Comparison of ENCODE assay signal across 24 mouse cellular contexts in genomic region chr1:179584220-179584619, GRCm38 (mm10). TPM values are rescaled to one million over a fixed set of nuclear protein-coding genes. Genes with fewer than 3 reads are reported as not detected.
A peak's percentile ranks its signal among the peaks of the same experiment; 100 is the strongest.
DNase-seq lines count a peak whose midpoint lies in the region; ATAC-seq and TF ChIP-seq lines count a peak whose summit lies in the region.
"Had no signal": no experiment of that assay in that cellular context is flagged by ENCODE, and none has a peak within 500 bp of the region (broad histone marks: within the 10 kb centered on the region; RNA-seq: fewer than 3 reads in every experiment).

No protein-coding gene starts in this region.

- no peak for TF ChIP-seq EP300 in heart, adult 2 months (IDR thresholded peaks at IDR 0.05; ENCODE audit: insufficient read depth, low read depth, low read length)
- TF ChIP-seq EP300 in MEL (IDR thresholded peaks at IDR 0.05; ENCODE audit: low read depth in 1 of 2, low read length in 2 of 2), result peak; percentile 66 to 85

- no peaks in the 10 kb centered on the region for H3K27me3 ChIP-seq in heart, adult 2 months (ENCODE audit: control insufficient read depth, insufficient read depth, low read length)
- no peaks in the 10 kb centered on the region for H3K27me3 ChIP-seq in heart, embryonic 15.5 days
- no peaks in the 10 kb centered on the region for H3K27me3 ChIP-seq in MEL (ENCODE audit: control insufficient read depth in 1 of 2, insufficient read depth in 2 of 2, low read length in 2 of 2)
- H3K27me3 ChIP-seq: embryonic facial prominence, embryonic 13.5 days; embryonic facial prominence, embryonic 15.5 days; forebrain, embryonic 12.5 days; Patski had no signal

- H3K27ac ChIP-seq in heart, adult 2 months, result peak overlapping the region; percentile 49
- H3K27ac ChIP-seq in heart, embryonic 15.5 days, result peak overlapping the region; percentile 52; the same call in 1 of the 2 replicates
- 0 out of 2 replicates have a peak overlapping the region, but pooled peaks have one; percentile 8 for H3K27ac ChIP-seq in MEL (ENCODE audit: control insufficient read depth, low read depth, low read length)
- H3K27ac ChIP-seq in brown adipose tissue, adult 24 weeks (replicated peaks; ENCODE audit: low read depth, low read length), result peak overlapping the region; percentile 32; the same call in 1 of the 2 replicates
- H3K27ac ChIP-seq: embryonic facial prominence, embryonic 13.5 days; embryonic facial prominence, embryonic 15.5 days; forebrain, embryonic 10.5 days; forebrain, embryonic 12.5 days had no signal

- no peak for TF ChIP-seq CTCF in heart, adult 2 months (IDR thresholded peaks at IDR 0.05)
- no peak for TF ChIP-seq CTCF in MEL (IDR thresholded peaks at IDR 0.05 in 2 of 3, conservative IDR thresholded peaks at IDR 0.05 in 1 of 3; ENCODE audit: control insufficient read depth in 1 of 3, insufficient read depth in 1 of 3, low read depth in 2 of 3, low read length in 3 of 3, poor library complexity in 1 of 3, severe bottlenecking in 1 of 3)

- intact Hi-C loops in heart, adult 2 months (cut with DNase I), result no loop called here
- intact Hi-C loops in heart, postnatal 36 days (cut with DNase I), result loop anchor here (5.0 kb wide), 1 partner anchor 1563 kb away; no protein-coding TSS in a partner anchor

- DNase-seq in heart, adult 2 months, result no peak
- no peak for DNase-seq in heart, postnatal 36 days
- DNase-seq in heart, adult 18-20 months, result no peak
- DNase-seq in MEL (ENCODE audit: low read depth, low spot score), result peak; percentile 38
- DNase-seq in T-cell, adult 2 months (ENCODE audit: low spot score), result no peak
- DNase-seq: adrenal gland, adult 2 months; adrenal gland, postnatal 10 days; adrenal gland, postnatal 25 days; cerebellum, adult 18-20 months; cerebellum, adult 8-10 months; cerebellum, adult 9-11 months; cerebellum, postnatal 14 days; cerebellum, postnatal 36 days; embryo, embryonic 11 days had no signal

- H3K9me3 ChIP-seq in heart, embryonic 15.5 days (replicated peaks), result no peaks in the 10 kb centered on the region
- no peaks in the 10 kb centered on the region for H3K9me3 ChIP-seq in MEL (replicated peaks; ENCODE audit: insufficient read depth, low read length)
- H3K9me3 ChIP-seq: embryonic facial prominence, embryonic 13.5 days; embryonic facial prominence, embryonic 15.5 days; forebrain, embryonic 10.5 days; forebrain, embryonic 12.5 days had no signal

- 79% methylated on average over 4 of the region's 4 CpGs for WGBS in heart, adult 2 months
- WGBS in heart, embryonic 15.5 days, result 86% methylated on average over 4 of the region's 4 CpGs

- H3K36me3 ChIP-seq in heart, adult 2 months (ENCODE audit: control insufficient read depth, insufficient read depth, low read length), result peaks cover 39% of the 10 kb centered on the region
- no peaks in the 10 kb centered on the region; the same call in 1 of the 2 replicates for H3K36me3 ChIP-seq in heart, embryonic 15.5 days
- H3K36me3 ChIP-seq in MEL (ENCODE audit: control insufficient read depth in 1 of 2, insufficient read depth in 2 of 2, low read length in 2 of 2), result peaks cover 0 to 49% of the 10 kb centered on the region in 2 experiments; a peak in 2 of 4 replicates

- H3K4me1 ChIP-seq in heart, adult 2 months (ENCODE audit: control insufficient read depth, insufficient read depth, low read length), result peaks cover 21% of the 10 kb centered on the region
- H3K4me1 ChIP-seq in heart, embryonic 15.5 days (replicated peaks), result peaks cover 56% of the 10 kb centered on the region
- H3K4me1 ChIP-seq in MEL (ENCODE audit: control insufficient read depth in 1 of 2, insufficient read depth in 2 of 2, low read length in 2 of 2), result peaks cover 35 to 46% of the 10 kb centered on the region in 2 experiments
- H3K4me1 ChIP-seq in brown adipose tissue, adult 24 weeks (ENCODE audit: control insufficient read depth, insufficient read depth, insufficient read length, low read length), result peaks cover 61% of the 10 kb centered on the region

- no peak overlapping the region for H3K4me2 ChIP-seq in heart, embryonic 15.5 days
- H3K4me2 ChIP-seq: embryonic facial prominence, embryonic 13.5 days; embryonic facial prominence, embryonic 15.5 days; forebrain, embryonic 12.5 days had no signal

- no peak overlapping the region for H3K4me3 ChIP-seq in heart, adult 2 months
- H3K4me3 ChIP-seq in heart, embryonic 15.5 days, result no peak overlapping the region
- H3K4me3 ChIP-seq in MEL (ENCODE audit: control insufficient read depth in 1 of 2, insufficient read depth in 1 of 2, low read depth in 2 of 2, low read length in 2 of 2), result no peak overlapping the region
- no peak overlapping the region for H3K4me3 ChIP-seq in brown adipose tissue, adult 24 weeks (ENCODE audit: insufficient read depth, low read depth, low read length)
- H3K4me3 ChIP-seq: embryonic facial prominence, embryonic 13.5 days; embryonic facial prominence, embryonic 15.5 days; erythroblast, embryonic 14.5 days; forebrain, embryonic 10.5 days; forebrain, embryonic 12.5 days had no signal

- H3K9ac ChIP-seq in heart, adult 2 months (ENCODE audit: low read depth, low read length), result no peak overlapping the region
- H3K9ac ChIP-seq in heart, embryonic 15.5 days, result no peak overlapping the region
- H3K9ac ChIP-seq in MEL (ENCODE audit: control insufficient read depth, low read depth, low read length, poor library complexity, severe bottlenecking), result no peak overlapping the region
- H3K9ac ChIP-seq: embryonic facial prominence, embryonic 13.5 days; embryonic facial prominence, embryonic 15.5 days; forebrain, embryonic 12.5 days had no signal

- no peaks in the 10 kb centered on the region; the same call in 1 of the 2 replicates for H3K79me2 ChIP-seq in heart, adult 2 months (replicated peaks; ENCODE audit: control insufficient read depth, insufficient read depth, low read length)
- H3K79me2 ChIP-seq in MEL (ENCODE audit: control insufficient read depth, insufficient read depth, low read length, poor library complexity), result no peaks in the 10 kb centered on the region

- ATAC-seq in heart, embryonic 15.5 days (replicated peaks; ENCODE audit: insufficient number of reproducible peaks, insufficient read depth, low FRiP score, low read depth), result no peak
- ATAC-seq: forebrain, embryonic 14.5 days; forebrain, embryonic 16.5 days; Patski had no signal

- TF ChIP-seq RAD21 in MEL (IDR thresholded peaks at IDR 0.05; ENCODE audit: low read depth, low read length), result no peak

- no peak for TF ChIP-seq POLR2A in heart, adult 2 months (IDR thresholded peaks at IDR 0.05; ENCODE audit: insufficient read depth, low read depth, low read length)
- TF ChIP-seq POLR2A in MEL (IDR thresholded peaks at IDR 0.05; ENCODE audit: control insufficient read depth in 1 of 2, insufficient read depth in 1 of 2, low read depth in 1 of 2, low read length in 2 of 2, poor library complexity in 1 of 2), result no peak

TF ChIP-seq in MEL, 35 proteins besides CTCF, POLR2A, EP300 and RAD21:
- TF ChIP-seq MYC (IDR thresholded peaks at IDR 0.05; ENCODE audit: low read depth, low read length), result 0 out of 2 replicates have a peak, but pooled peaks have one; percentile 27
- no peak for TF ChIP-seq ZNF384 (IDR thresholded peaks at IDR 0.05; ENCODE audit: low read depth, low read length)
- TF ChIP-seq USF2 (IDR thresholded peaks at IDR 0.05; ENCODE audit: borderline replicate concordance in 1 of 2, insufficient read depth in 1 of 2, low read depth in 1 of 2, low read length in 2 of 2), result no peak
- TF ChIP-seq MAFK (IDR thresholded peaks at IDR 0.05; ENCODE audit: borderline replicate concordance, low read depth, low read length), result 0 out of 2 replicates have a peak, but pooled peaks have one; percentile 50
- TF ChIP-seq ZMIZ1 (IDR thresholded peaks at IDR 0.05; ENCODE audit: low read depth, low read length), result no peak
- no peak for TF ChIP-seq MEF2A (IDR thresholded peaks at IDR 0.05; ENCODE audit: extremely low read depth, insufficient replicate concordance, low read depth, low read length, poor library complexity, severe bottlenecking)
- no peak for TF ChIP-seq HCFC1 (IDR thresholded peaks at IDR 0.05; ENCODE audit: low read depth, low read length)
- TF ChIP-seq E2F4 (IDR thresholded peaks at IDR 0.05; ENCODE audit: borderline replicate concordance, low read depth, low read length), result no peak
- no peak for TF ChIP-seq CHD2 (IDR thresholded peaks at IDR 0.05; ENCODE audit: low read length)
- no peak for TF ChIP-seq MYB (IDR thresholded peaks at IDR 0.05; ENCODE audit: low read depth, low read length)
- TF ChIP-seq SIN3A (IDR thresholded peaks at IDR 0.05; ENCODE audit: low read length), result no peak
- peak; percentile 59; the same call in 1 of the 2 replicates for TF ChIP-seq RCOR1 (IDR thresholded peaks at IDR 0.05; ENCODE audit: low read depth, low read length)
- TF ChIP-seq GATA1 (IDR thresholded peaks at IDR 0.05; ENCODE audit: low read depth, low read length), result peak; percentile 73
- TF ChIP-seq BHLHE40 (IDR thresholded peaks at IDR 0.05; ENCODE audit: borderline replicate concordance, low read depth, low read length), result no peak
- TF ChIP-seq USF1 (IDR thresholded peaks at IDR 0.05; ENCODE audit: low read depth, low read length), result no peak
- TF ChIP-seq TAL1 (IDR thresholded peaks at IDR 0.05; ENCODE audit: low read length), result peak; percentile 41
- peak; percentile 65 for TF ChIP-seq TCF12 (IDR thresholded peaks at IDR 0.05; ENCODE audit: low read depth, low read length)

RNA-seq across cellular contexts. Expression of gene Cnst, which starts 38.0 kb away (rescaled TPM):
- 10 to 100 TPM; 46.7 to 48.8 TPM for total RNA-seq in heart, adult 2 months (2021)
- polyA plus RNA-seq in heart, adult 2 months (2012; rRNA removed), result 23.4 and 45.9 TPM in 2 replicates
- 10 to 100 TPM; 45.2 to 45.4 TPM for total RNA-seq in heart, postnatal 36 days (2021)
- polyA plus RNA-seq in heart, embryonic 15.5 days (2015; fragmentation: Nextera tagmentation; extraction: Ambion mirVana), result 16.6 and 18.3 TPM in 2 replicates
- total RNA-seq in heart, adult 18-20 months (2021), result 10 to 100 TPM; 43.9 to 47.2 TPM
- total RNA-seq in MEL (2012; rRNA removed), result 10.4 and 11.9 TPM in 2 replicates
- 10 to 100 TPM in 1 of 2 experiments, not detected in 1; 12.1 TPM for polyA plus RNA-seq in MEL (2012; ENCODE audit: insufficient read depth in 1 of 2, insufficient read length in 2 of 2, low read depth in 1 of 2, low replicate concordance in 2 of 2, missing spikeins in 1 of 2)
- 43.3 and 57.1 TPM in 2 replicates for polyA plus RNA-seq in brown adipose tissue, adult 24 weeks (2012; ENCODE audit: insufficient read depth, insufficient read length, missing spikeins)

RNA-seq across cellular contexts. Expression of gene Tfb2m, which starts 38.2 kb away (rescaled TPM):
- 10 to 100 TPM; 51.3 to 58.3 TPM for total RNA-seq in heart, adult 2 months (2021)
- polyA plus RNA-seq in heart, adult 2 months (2012; rRNA removed), result 19.2 and 33.6 TPM in 2 replicates
- total RNA-seq in heart, postnatal 36 days (2021), result 10 to 100 TPM; 49.4 to 56.2 TPM
- polyA plus RNA-seq in heart, embryonic 15.5 days (2015; fragmentation: Nextera tagmentation; extraction: Ambion mirVana), result 19.8 and 27.9 TPM in 2 replicates
- 10 to 100 TPM; 69.8 to 76.6 TPM for total RNA-seq in heart, adult 18-20 months (2021)
- total RNA-seq in MEL (2012; rRNA removed), result 17.3 and 19.3 TPM in 2 replicates
- polyA plus RNA-seq in MEL (2012; ENCODE audit: insufficient read depth in 1 of 2, insufficient read length in 2 of 2, low read depth in 1 of 2, low replicate concordance in 2 of 2, missing spikeins in 1 of 2), result 10 to 100 TPM in 1 of 2 experiments, not detected in 1; 20.9 TPM
- polyA plus RNA-seq in brown adipose tissue, adult 24 weeks (2012; ENCODE audit: insufficient read depth, insufficient read length, missing spikeins), result 82.7 and 125 TPM in 2 replicates
